Mouse (Mus musculus) left cerebral cortex, adult 8-10 months (tissue): ENCODE measurements around the gene Chmp6. TPM values are rescaled to one million over a fixed set of nuclear protein-coding genes. Genes with fewer than 3 reads are reported as not detected.

Source experiments
- DNase-seq, 2 experiments: peaks; one replicate each; pipeline ENCODE4 v3.0.0; 2022; ENCODE audit warnings: low spot score in 2 of 2
- total RNA-seq, 4 experiments: library from RNA; stranded (reverse); gene quantifications; 2 replicates each; pipeline ENCODE4 v1.2.4; 2022

The Chmp6 gene
- total RNA-seq, 4 experiments from 2014 or later = 39.5 to 43.1 (median 41.9) TPM

DNA sequence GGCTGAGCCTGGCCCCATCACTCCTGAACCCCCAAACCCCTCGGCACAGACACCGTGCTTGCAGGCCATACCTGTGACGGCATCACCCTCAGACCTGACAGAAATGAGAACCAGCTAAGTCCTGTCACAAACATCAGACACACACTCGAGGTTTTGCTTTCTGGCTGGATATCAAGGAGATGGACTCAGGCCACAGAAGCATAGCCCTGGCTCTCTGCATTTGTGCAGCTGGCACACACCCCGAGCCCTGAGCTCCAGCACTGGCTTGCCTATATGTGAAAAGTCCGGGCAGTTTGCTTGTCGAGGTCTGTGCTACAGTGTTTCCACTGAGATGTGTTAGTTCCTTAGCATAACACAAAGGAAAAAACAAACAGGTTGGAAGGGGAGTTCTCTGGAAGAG is 5.5 kb upstream of the Chmp6 start:
- no peak for DNase-seq

DNA sequence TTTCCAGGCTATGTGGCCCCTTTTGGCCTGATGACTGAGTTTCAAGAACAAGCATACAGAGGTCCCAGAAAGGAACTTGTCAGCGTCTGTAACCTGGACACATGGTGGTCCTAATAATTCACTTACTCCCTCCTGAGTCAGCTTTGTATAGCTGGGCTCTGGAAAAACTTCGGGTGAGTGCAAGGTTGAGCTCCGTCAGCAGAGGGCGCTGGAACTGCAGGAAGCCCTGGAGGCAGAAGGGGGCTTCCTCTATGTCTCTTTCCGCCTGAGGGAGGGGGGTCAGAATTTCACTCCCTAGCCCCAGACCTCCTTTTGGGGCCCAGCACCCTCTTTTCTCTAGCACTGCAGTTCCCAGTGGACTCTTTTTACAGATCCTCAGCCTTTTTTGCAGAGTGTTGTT is 3.8 kb upstream of the Chmp6 start:
- peak in 1 of 2 experiments; percentile 71 for DNase-seq

- no peak for DNase-seq
These were observed 396 bp upstream of the Chmp6 start for GRCm38 (mm10) chr11:119912845-119913244.

- DNase-seq = no peak
These were observed 684 bp downstream of the Chmp6 start for GRCm38 (mm10) chr11:119913935-119914314.

- no peak for DNase-seq
These were observed 1.1 kb downstream of the Chmp6 start for GRCm38 (mm10) chr11:119914381-119914780.

DNA sequence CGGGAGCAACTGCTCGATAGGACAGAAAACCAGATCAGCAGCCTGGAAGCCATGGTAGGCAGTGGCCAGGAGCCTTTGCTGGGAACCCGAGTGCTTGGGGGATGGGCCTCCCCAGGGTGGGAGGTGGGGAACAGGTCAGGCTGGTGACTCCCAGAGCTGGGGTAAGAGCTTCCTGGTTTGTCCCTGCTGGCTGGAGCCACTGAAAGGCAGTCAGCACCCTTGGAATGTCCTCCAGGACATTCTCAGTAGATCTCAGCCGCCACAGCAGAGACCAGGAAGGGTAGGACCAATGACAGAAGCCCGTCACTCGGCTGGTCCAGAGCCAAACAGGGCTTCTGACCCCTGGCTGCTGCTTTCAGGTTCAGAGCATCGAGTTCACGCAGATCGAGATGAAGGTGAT is 2.4 kb downstream of the Chmp6 start:
- no peak for DNase-seq

DNA sequence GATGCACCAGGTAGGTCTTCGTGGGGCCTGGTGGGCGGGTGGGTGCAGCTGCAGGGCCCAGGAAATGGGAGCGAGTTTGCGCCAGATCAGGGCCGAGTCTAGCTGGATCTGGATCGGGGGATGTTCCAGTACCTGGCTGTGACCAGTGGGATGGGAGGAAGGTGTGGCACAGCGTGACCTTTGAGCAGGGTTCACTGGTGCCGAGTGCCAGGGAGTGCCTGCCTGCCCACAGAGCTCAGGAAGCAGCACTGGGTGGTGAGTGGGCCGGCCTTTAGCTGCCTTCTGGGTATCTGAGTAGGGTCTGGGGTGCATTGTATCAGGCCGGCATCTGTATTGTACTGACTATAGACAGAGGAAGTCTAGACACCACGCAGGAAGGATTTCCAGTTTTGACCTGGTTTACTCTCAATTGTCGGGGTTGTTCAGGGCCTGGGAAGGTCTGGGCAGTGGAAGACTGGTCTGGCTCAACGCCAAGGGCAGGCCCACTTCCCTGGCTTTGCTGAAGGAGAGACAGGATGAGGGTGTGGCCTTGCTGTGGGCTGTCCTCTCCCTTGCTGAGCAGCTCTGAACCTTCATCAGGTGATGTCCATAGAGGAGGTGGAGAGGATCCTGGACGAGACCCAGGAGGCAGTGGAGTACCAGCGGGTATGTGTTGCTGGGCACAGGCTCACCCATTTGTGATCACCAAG is 3.0 kb downstream of the Chmp6 start:
- DNase-seq = no peak

GRCm38 (mm10) chr11:119916834-119917469 is 3.7 kb downstream of the Chmp6 start:
- DNase-seq = no peak

GRCm38 (mm10) chr11:119918521-119918920 is 5.3 kb downstream of the Chmp6 start:
- no peak for DNase-seq

- no peak for DNase-seq
These were observed 6.2 kb downstream of the Chmp6 start for GRCm38 (mm10) chr11:119919432-119919831.

- peak in 1 of 2 experiments; percentile 66 for DNase-seq
These were observed 6.7 kb downstream of the Chmp6 start for GRCm38 (mm10) chr11:119919897-119920296.

DNA sequence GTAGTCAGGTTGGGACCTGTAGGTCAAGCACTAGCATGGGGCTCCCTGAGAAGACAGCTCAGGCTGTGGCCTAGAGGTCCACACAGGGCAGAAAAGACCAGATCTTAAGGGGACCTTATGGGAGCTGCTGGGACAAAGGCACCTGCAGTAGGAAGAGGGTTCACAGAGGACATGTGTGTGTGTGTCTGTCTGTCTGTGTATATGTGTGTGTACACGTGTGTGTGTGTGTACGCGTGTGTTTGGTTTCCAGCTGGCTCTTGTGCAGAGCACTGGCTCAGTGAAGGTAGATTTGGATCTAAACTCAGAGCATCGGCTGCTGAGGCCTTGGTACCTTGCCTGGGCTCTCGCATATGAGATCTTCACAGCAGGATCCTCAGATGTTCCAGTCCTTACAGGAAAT is 7.4 kb downstream of the Chmp6 start:
- no peak for DNase-seq

- DNase-seq = no peak
These were observed 11.9 kb downstream of the Chmp6 start for GRCm38 (mm10) chr11:119925176-119925575.

GRCm38 (mm10) chr11:119926762-119927161 is 13.5 kb downstream of the Chmp6 start:
- no peak for DNase-seq

DNA sequence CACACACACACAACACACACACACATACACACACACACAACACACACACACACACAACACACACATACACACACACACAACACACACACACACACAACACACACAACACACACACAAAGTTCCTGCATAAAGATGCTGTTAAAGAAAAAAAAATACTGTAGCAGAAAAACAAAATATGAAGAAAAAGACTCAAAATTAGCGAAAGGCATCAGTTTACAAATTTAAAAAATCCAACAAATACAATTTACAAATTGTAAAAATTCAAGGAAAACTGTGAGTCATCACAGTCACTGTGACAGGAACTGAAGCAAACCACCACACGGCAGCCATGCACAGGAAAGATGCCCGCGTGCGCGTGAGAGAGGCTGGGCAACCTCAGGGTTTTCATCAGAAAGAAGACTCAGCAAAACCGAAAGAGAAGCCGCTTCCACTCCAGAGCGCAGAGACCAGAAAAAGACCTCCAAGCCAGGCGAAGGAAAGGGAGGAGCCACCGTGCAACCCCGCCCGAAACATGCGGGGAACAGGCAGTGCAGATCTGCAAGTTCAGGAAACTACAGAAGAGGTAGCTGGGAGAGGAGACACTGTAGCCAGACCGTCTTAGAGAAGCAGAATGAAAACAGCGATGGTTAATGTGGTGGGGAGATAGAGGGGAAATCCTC is 14.9 kb downstream of the Chmp6 start:
- no peak for DNase-seq

- no peak for DNase-seq
These were observed 16.5 kb downstream of the Chmp6 start for GRCm38 (mm10) chr11:119929603-119930265.

DNA sequence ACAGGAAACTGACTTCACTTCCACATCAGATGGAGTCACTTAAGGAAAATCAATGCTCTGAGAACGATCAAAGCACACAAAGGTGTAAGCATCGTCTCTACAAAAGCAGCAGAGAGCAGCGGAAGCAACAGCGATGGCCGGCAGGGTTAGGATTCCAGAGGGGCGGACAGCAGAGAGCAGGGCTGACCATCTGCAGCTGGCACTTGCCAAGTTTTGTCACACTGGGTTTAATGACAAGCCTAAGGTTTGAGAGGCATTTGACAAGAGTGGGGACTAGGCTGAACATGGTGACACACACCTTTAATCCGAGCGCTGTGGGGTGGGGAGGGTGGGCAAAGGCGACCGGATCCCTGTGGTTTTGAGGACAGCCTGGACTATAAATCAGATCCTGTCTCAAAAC is 18.6 kb downstream of the Chmp6 start:
- DNase-seq = no peak

GRCm38 (mm10) chr11:119933142-119933541 is 19.9 kb downstream of the Chmp6 start:
- DNase-seq = no peak

DNA sequence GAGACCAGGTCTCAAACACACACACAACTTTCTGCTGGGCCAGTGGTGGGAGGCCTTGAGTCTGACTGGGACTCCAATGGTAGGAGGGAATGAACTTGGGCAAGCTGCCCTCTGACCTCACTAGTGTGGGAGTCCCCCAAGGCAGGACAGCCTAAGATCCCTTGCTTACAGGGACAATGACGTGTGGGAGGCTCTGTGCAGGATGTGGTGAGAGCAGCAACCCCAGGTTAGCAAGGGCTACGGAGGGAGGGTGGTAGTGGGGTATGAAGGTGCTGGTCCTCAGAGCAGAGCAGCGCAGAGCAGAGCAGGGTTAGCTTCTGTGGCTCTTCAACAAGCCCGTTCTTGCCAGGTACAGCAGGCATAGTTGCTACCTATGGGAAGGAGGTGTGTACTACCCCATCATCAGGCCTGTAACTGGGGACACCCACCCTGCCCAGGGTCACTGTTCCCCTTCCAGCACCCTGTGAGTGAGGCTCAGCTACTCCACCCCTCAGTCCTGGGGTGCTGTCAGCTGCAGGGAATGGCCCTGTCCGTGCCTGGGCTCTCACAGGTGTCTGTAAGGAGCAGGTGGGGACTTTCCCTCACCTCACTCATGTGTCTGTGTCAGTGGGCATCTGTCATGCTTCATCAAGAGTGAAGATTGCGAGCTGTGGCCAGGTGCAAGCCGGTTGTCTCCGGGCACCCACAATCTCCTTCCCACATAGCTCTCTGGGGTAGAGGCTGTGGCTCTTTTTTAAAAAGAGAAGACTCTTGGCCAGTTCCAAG is 20.8 kb downstream of the Chmp6 start:
- no peak for DNase-seq

DNA sequence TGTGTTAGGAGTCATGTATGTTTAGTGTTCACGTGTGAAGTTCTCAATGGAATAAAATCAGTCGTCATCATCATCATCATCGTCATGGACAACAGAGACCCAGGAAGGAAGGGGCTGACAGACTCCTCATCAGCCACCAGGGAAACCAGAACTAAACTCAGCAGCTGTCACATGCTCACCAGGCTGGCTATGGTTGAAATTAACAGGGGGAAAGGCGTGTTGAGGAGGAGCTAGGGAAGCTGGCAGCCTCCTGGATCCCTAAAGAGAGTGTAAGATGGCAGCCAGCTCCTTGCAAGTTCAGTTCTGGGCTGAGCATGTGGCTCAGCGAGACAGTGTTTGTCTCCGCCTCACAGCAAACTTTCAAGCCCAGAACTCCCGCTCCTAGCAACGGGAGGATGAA is 21.5 kb downstream of the Chmp6 start:
- DNase-seq = no peak

DNA sequence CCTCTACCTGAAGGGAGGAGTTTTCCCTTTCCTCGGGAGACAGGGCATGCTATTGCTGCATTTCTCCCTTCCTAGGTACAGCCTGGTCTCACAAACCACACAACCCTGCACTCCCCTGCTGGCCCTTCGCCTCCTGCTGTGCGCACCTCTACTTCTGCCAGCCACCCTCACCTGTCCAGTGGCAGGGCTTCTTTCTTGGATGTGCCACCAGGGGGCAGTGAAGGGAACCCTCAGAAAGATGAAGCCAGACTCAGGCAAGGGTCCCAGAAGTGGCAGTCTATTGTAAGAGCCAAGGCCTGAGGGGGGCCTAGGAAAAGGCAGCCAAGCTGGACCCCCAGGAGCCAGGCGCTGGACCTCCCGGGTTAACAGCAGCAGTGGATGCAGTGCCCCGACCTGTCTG is 22.2 kb downstream of the Chmp6 start:
- peak in 1 of 2 experiments; percentile 59 for DNase-seq
